ENCODE assay signal across 22 mouse cellular contexts in genomic region chr14:46532697-46533096, GRCm38 (mm10).
DNase-seq lines count a peak whose midpoint lies in the region; ATAC-seq and TF ChIP-seq lines count a peak whose summit lies in the region.
"Had no signal": no experiment of that assay in that cellular context is flagged by ENCODE, and none has a peak within 500 bp of the region (broad histone marks: within the 10 kb centered on the region; RNA-seq: fewer than 3 reads in every experiment).

No protein-coding gene starts in this region.

- H3K27me3 ChIP-seq in liver, embryonic 11.5 days (replicated peaks; ENCODE audit: control insufficient read depth, insufficient read depth, low read length) = no peaks in the 10 kb centered on the region
- no peaks in the 10 kb centered on the region for H3K27me3 ChIP-seq in liver, embryonic 13.5 days
- H3K27me3 ChIP-seq in liver, embryonic 15.5 days = no peaks in the 10 kb centered on the region
- H3K27me3 ChIP-seq: embryonic facial prominence, embryonic 13.5 days; embryonic facial prominence, embryonic 15.5 days; forebrain, embryonic 12.5 days had no signal

- no peaks in the 10 kb centered on the region for H3K36me3 ChIP-seq in liver, embryonic 11.5 days (ENCODE audit: control insufficient read depth, insufficient read depth, low read length)
- H3K36me3 ChIP-seq in liver, embryonic 13.5 days = no peaks in the 10 kb centered on the region
- no peaks in the 10 kb centered on the region for H3K36me3 ChIP-seq in liver, embryonic 15.5 days (replicated peaks)
- H3K36me3 ChIP-seq: embryonic facial prominence, embryonic 13.5 days; embryonic facial prominence, embryonic 15.5 days; forebrain, embryonic 10.5 days; forebrain, embryonic 12.5 days had no signal

- DNase-seq in liver = peak; percentile 54
- no peak for DNase-seq in liver, embryonic 11.5 days (ENCODE audit: low spot score)
- no peak for DNase-seq in liver, embryonic 13.5 days
- DNase-seq in left cerebral cortex, adult 11 months (ENCODE audit: low spot score) = no peak
- no peak for DNase-seq in layer of hippocampus, adult 2 months (ENCODE audit: low spot score in 2 of 2)
- DNase-seq: adrenal gland, adult 2 months; adrenal gland, postnatal 10 days; adrenal gland, postnatal 25 days; cerebellum, adult 11 months; cerebellum, adult 18-20 months; cerebellum, adult 8-10 months; cerebellum, adult 9-11 months; cerebellum, postnatal 14 days; cerebellum, postnatal 36 days; embryo, embryonic 11 days had no signal

- TF ChIP-seq CTCF in layer of hippocampus, adult 2 months (conservative IDR thresholded peaks at IDR 0.05) = no peak

- WGBS in liver, embryonic 11.5 days = 63% methylated on average over 1 of the region's 1 CpGs
- 46% methylated on average over 1 of the region's 1 CpGs for WGBS in liver, embryonic 13.5 days (ENCODE audit: insufficient replicate concordance)
- WGBS in liver, embryonic 15.5 days (ENCODE audit: insufficient replicate concordance) = 49% methylated on average over 1 of the region's 1 CpGs

- no peak overlapping the region for H3K4me2 ChIP-seq in liver, embryonic 11.5 days
- no peak overlapping the region for H3K4me2 ChIP-seq in liver, embryonic 13.5 days
- 0 out of 2 replicates have a peak overlapping the region, but pooled peaks have one; percentile 10 for H3K4me2 ChIP-seq in liver, embryonic 15.5 days
- H3K4me2 ChIP-seq: embryonic facial prominence, embryonic 13.5 days; embryonic facial prominence, embryonic 15.5 days; forebrain, embryonic 12.5 days had no signal

- no peak overlapping the region for H3K4me3 ChIP-seq in liver, embryonic 11.5 days (ENCODE audit: low read depth, low read length)
- no peak overlapping the region for H3K4me3 ChIP-seq in liver, embryonic 13.5 days (replicated peaks)
- H3K4me3 ChIP-seq in liver, embryonic 15.5 days (replicated peaks) = no peak overlapping the region
- no peak overlapping the region for H3K4me3 ChIP-seq in layer of hippocampus, adult 2 months
- H3K4me3 ChIP-seq: embryonic facial prominence, embryonic 13.5 days; embryonic facial prominence, embryonic 15.5 days; erythroblast, embryonic 14.5 days; forebrain, embryonic 10.5 days; forebrain, embryonic 12.5 days had no signal

- peaks cover 6% of the 10 kb centered on the region; the same call in 1 of the 2 replicates for H3K4me1 ChIP-seq in liver, embryonic 11.5 days (replicated peaks; ENCODE audit: control insufficient read depth, insufficient read depth, low read length)
- H3K4me1 ChIP-seq in liver, embryonic 13.5 days (replicated peaks) = peaks cover 61% of the 10 kb centered on the region
- peaks cover 55% of the 10 kb centered on the region for H3K4me1 ChIP-seq in liver, embryonic 15.5 days (replicated peaks)
- H3K4me1 ChIP-seq: forebrain, embryonic 10.5 days; forebrain, embryonic 12.5 days had no signal

- no peak overlapping the region for H3K9ac ChIP-seq in liver, embryonic 11.5 days (ENCODE audit: low read depth, low read length)
- peak overlapping the region; percentile 10; the same call in 1 of the 2 replicates for H3K9ac ChIP-seq in liver, embryonic 13.5 days
- no peak overlapping the region for H3K9ac ChIP-seq in liver, embryonic 15.5 days
- H3K9ac ChIP-seq: embryonic facial prominence, embryonic 13.5 days; embryonic facial prominence, embryonic 15.5 days; forebrain, embryonic 12.5 days had no signal

- no peak for ATAC-seq in liver, embryonic 11.5 days (replicated peaks; ENCODE audit: low FRiP score)
- ATAC-seq in liver, embryonic 13.5 days (ENCODE audit: low read depth) = peak; percentile 53
- ATAC-seq in liver, embryonic 15.5 days (ENCODE audit: insufficient read depth) = 0 out of 2 replicates have a peak, but pooled peaks have one; percentile 17
- ATAC-seq: forebrain, embryonic 14.5 days had no signal

- no peaks in the 10 kb centered on the region for H3K9me3 ChIP-seq in liver, embryonic 11.5 days (ENCODE audit: control insufficient read depth, low read length)
- no peaks in the 10 kb centered on the region for H3K9me3 ChIP-seq in liver, embryonic 13.5 days (replicated peaks)
- no peaks in the 10 kb centered on the region for H3K9me3 ChIP-seq in liver, embryonic 15.5 days (replicated peaks)
- H3K9me3 ChIP-seq: embryonic facial prominence, embryonic 13.5 days; embryonic facial prominence, embryonic 15.5 days; forebrain, embryonic 10.5 days; forebrain, embryonic 12.5 days had no signal

- no peak overlapping the region for H3K27ac ChIP-seq in liver, embryonic 11.5 days (ENCODE audit: low read depth, low read length)
- H3K27ac ChIP-seq in liver, embryonic 13.5 days = peak overlapping the region; percentile 50; the same call in 1 of the 2 replicates
- H3K27ac ChIP-seq in liver, embryonic 15.5 days (replicated peaks) = peak overlapping the region; percentile 61
- no peak overlapping the region for H3K27ac ChIP-seq in layer of hippocampus, adult 2 months
- H3K27ac ChIP-seq: embryonic facial prominence, embryonic 13.5 days; embryonic facial prominence, embryonic 15.5 days; forebrain, embryonic 10.5 days; forebrain, embryonic 12.5 days had no signal

Comparison
In these comparisons a context has a peak if more than half of its experiments do, and no peak if none do; other contexts are left out.
1. H3K27ac ChIP-seq: peak in liver, embryonic 13.5 days (single experiment) and liver, embryonic 15.5 days (single experiment); none in liver, embryonic 11.5 days (single experiment) and layer of hippocampus, adult 2 months (single experiment).